Mouse (Mus musculus): ENCODE data around the gene 9930111J21Rik1.
"Not testable (repeated sequence)": the region's sequence is repeated elsewhere in the genome, so short reads cannot be mapped to it uniquely, and the experiment has no call there.

9930111J21Rik1 gene

GRCm38 (mm10) chr11:48979251-48979650, at the start of gene 9930111J21Rik1:
Gene 9930111J21Rik1 (minus strand): TSS chr11:48979398.
- not testable (repeated sequence) for DNase-seq (ENCODE audit: low spot score)

- not testable (repeated sequence) for DNase-seq (ENCODE audit: low spot score)
Observed at GRCm38 (mm10) chr11:49012074-49012473, 32.9 kb upstream of the 9930111J21Rik1 start.

DNA sequence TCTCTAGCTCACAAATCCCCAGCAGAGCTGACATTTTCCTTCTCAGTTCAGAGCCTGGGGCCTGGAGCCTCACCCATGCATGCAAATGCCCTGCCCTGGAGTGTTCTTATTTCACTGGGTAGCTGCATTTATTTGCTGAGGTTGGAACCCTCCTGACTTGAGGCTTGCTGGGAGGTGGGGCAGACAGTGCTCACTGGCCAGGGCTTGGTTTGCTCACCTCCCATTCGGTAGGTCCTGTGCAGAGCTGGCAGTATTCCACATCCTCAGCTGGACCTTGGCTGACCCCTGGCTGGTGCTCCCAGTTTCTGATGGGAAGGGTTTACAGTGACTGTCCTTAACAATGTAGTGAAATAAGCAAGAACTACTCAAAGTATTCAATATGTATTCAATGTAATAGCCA, 27.6 kb upstream of the 9930111J21Rik1 start:
- DNase-seq (ENCODE audit: low spot score), result not testable (repeated sequence)

GRCm38 (mm10) chr11:49006317-49006716, 27.1 kb upstream of the 9930111J21Rik1 start:
- not testable (repeated sequence) for DNase-seq (ENCODE audit: low spot score)

GRCm38 (mm10) chr11:49000411-49000810, 21.2 kb upstream of the 9930111J21Rik1 start:
- not testable (repeated sequence) for DNase-seq (ENCODE audit: low spot score)

DNA sequence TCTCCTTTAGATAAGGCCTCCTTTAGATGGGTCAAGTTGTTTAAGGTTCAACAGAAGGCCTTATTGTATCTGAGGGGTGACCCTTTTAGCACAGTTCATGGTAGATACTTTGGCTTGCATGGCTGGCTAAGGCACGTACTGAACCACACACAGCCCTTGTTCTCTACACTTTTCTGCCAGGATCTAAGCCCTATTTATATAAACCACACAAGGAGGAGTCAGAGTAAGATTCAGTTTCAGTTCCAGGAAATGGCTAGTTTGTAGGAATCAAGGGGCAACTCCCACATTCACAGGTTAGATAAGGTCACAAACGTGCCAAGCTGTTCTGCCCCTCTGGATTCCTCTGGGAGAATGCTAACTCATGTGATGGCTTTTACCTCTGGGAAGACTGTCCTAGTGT, 14.8 kb upstream of the 9930111J21Rik1 start, which contains the start of gene Tgtp1:
Tgtp1 (minus strand) TSS at position 155 of the 400 bp plus-strand sequence.
- DNase-seq (ENCODE audit: low spot score), result not testable (repeated sequence)

GRCm38 (mm10) chr11:48993296-48993695, 14.1 kb upstream of the 9930111J21Rik1 start:
- DNase-seq (ENCODE audit: low spot score), result not testable (repeated sequence)

DNA sequence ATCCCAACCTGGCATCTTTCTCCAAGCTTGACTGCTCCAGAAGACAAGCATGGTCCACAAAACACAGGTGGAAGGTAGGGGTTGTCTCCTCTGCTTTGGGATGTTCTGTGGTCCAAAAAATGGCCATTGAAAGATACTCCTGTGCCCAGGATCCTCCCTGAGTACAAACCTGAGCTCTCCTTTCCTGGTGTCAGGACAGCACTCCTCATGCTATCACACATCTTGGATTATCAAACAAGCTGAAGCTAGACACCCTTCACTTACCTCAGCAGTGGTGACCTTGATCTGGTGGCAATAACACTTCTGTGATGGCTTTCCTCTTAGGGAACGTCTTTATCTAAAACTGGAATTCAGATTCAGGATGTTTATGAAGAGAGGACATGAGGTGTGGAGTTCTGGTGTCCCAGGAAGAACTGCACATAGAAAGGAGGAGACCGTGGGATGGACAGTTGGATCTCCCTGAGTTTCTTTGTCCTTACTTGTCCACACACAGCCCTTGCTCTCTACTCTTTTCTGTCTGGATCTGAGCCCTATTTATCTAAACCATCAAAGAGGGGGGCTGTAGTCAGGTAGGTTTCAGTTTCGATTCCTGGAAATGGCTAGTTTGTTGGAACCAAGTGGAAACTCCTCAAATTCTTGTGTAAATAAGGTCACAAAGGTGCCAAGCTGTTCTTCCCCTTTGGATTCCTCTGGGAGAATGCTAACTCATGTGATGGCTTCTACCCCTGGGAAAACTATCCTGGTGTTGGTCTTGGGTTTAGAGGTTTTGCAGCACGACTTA, 12.7 kb upstream of the 9930111J21Rik1 start, which contains the start of gene Gm12185:
Gm12185 (minus strand) TSS at position 487 of the 781 bp plus-strand sequence.
- DNase-seq (ENCODE audit: low spot score), result not testable (repeated sequence)

- DNase-seq (ENCODE audit: low spot score), result not testable (repeated sequence)
Observed at GRCm38 (mm10) chr11:48989981-48990380, 10.8 kb upstream of the 9930111J21Rik1 start.

DNA sequence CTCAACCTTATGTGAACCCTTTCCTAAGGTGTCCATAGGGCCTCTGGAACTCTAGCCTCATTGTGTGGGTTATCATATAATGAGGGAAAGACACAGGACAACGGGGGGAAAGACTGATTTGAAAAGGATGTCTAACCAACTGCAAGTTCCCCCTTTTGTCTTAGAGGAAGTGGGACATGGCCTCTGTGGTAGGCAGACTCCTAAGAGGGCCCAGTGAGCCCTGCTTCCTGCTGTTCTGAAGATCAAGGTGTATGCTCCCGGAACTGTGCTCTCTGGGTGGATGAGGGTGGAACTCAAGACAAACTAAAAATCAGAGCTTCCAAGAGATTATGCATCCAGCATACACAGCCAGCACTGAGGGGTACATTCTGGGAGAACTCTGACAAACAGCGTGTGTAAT, 9.0 kb upstream of the 9930111J21Rik1 start:
- DNase-seq (ENCODE audit: low spot score), result not testable (repeated sequence)

DNA sequence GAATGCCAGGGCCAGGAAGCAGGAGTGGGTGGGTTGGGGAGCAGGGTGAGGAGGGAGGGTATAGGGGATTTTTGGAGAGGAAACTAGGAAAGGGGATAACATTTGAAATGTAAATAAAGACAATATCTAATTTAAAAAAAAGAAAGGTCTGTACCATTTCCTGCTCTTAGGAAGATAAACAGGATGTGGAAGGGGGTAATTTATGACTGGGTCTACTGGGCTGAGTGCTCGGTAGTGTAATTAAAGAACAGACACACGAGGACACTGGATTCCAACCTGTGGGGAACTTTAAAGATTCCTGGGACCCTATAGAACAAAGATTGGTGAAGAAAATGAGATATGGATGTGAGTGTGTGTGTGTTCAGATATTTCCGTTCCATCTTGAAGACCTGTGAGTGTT, 3.6 kb upstream of the 9930111J21Rik1 start:
- DNase-seq (ENCODE audit: low spot score), result not testable (repeated sequence)

GRCm38 (mm10) chr11:48980052-48980451, 854 bp upstream of the 9930111J21Rik1 start:
- not testable (repeated sequence) for DNase-seq (ENCODE audit: low spot score)

DNA sequence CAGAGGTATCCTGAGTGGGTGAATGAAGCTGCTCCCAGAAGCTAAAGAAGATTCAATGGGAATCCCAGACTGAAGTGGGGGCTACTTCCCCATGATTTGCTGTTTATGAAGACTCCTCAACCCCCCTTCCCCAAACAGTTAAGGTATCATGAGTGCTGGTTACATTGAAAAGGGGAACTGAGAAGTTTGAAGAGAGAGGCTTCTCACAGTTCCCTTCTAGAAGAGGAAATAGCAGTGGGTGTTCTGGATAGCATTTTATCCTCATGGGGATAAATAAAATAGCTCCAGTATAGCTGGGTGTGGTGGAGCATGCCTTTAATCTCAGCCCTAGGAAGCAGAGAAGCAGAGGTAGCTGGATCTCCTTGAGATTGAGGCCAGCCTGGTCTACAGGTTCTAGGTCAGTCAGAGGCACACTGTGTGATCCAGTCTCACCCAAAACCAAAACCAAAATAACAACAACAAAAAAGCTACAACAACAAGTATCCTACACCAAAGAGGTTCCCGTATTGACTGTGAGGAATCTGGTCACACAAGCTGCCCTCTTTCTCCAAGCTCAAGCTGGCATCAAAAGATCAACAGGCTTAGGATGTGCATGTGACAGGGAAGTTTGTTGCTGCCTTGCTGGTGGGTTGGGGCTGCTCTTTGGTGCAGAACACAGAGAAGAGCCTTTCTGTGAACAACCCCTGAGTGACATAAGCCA, 808 bp downstream of the 9930111J21Rik1 start, which contains the start of gene Olfr56:
Olfr56 (plus strand) TSS at position 650 of the 700 bp plus-strand sequence.
- DNase-seq (ENCODE audit: low spot score), result not testable (repeated sequence)

GRCm38 (mm10) chr11:48974686-48975085, 4.5 kb downstream of the 9930111J21Rik1 start:
- not testable (repeated sequence) for DNase-seq (ENCODE audit: low spot score)

DNA sequence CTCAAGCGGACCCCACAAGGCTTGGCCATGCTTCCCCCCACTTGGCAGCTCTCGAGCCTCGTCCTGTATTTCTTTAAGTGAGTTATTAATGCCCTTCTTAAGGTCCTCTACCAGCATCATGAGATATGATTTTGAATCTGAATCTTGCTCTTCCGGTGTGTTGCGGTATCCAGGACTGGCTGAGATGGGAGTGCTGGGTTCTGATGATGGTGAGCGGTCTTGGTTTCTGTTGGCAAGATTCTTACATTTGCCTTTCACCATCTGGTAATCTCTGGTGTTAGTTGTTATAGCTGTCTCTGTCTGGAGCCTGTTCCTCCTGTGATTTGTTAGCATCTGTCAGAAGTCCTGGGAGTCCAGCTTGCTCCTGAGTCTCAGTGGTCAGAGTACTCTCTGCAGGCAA, 33.1 kb downstream of the 9930111J21Rik1 start, which contains the start of gene Psme2b:
Psme2b (minus strand) TSS at position 101 of the 400 bp plus-strand sequence.
- DNase-seq (ENCODE audit: low spot score), result not testable (repeated sequence)

- DNase-seq (ENCODE audit: low spot score), result not testable (repeated sequence)
Observed at GRCm38 (mm10) chr11:48939286-48939685, 39.9 kb downstream of the 9930111J21Rik1 start.

DNA sequence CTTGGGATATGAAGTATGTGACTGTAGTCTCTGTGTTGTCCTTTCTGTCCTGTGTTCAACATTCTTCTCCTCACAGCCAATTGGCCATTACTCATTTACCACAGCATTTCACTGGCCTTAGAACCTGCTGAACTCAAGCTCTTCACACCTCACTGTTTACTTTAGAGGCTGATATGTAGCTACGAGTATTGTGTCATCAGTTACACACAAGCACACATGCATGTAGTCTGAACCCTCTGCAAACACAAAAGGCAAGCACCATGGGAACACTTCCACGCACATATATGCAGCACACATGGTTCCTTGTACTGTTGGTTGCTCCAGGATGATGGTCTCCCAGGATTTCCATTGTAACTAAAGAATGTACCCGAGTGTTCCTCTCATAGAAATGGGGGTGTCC, 43.9 kb downstream of the 9930111J21Rik1 start:
- not testable (repeated sequence) for DNase-seq (ENCODE audit: low spot score)

GRCm38 (mm10) chr11:48933923-48934322, 45.3 kb downstream of the 9930111J21Rik1 start:
- DNase-seq (ENCODE audit: low spot score), result not testable (repeated sequence)

DNA sequence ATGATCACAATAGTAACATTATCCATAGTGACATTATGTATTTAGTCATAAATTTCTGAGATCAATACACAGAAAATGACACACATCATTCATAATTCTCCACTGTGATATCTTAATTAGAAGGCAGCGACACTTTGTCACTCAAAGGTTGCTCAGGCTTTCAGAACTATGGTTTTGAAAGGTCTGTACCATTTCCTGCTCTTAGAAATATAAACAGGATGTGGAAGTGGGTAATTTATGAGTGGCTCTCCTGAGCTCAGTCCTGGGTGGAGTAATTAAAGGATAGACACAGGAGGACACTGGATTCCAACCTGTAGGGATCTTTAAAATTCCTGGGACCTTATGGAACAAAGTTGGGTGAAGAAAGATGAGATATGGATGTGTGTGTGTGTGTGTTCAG, 45.8 kb downstream of the 9930111J21Rik1 start:
- not testable (repeated sequence) for DNase-seq (ENCODE audit: low spot score)

- DNase-seq (ENCODE audit: low spot score), result not testable (repeated sequence)
Observed at GRCm38 (mm10) chr11:48928068-48928467, 51.1 kb downstream of the 9930111J21Rik1 start.

GRCm38 (mm10) chr11:48926437-48926836, 52.8 kb downstream of the 9930111J21Rik1 start:
- DNase-seq (ENCODE audit: low spot score), result not testable (repeated sequence)

DNA sequence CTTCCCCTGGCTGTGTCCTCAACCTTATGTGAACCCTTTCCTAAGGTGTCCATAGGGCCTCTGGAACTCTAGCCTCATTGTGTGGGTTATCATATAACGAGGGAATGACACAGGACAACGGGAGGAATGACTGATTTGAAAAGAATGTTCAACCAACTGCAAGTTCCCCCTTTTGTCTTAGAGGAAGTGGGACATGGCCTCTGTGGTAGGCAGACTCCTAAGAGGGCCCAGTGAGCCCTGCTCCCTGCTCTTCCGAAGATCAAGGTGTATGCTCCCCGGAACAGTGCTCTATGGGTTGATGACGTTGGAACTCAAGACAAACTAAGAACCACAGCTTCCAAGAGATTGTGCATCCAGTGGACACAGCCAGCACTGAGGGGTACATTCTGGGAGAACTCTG, 55.4 kb downstream of the 9930111J21Rik1 start:
- not testable (repeated sequence) for DNase-seq (ENCODE audit: low spot score)
